Mouse (Mus musculus) liver, postnatal 0 days (tissue): ENCODE results near the gene Ccnjl. TPM values are rescaled to one million over a fixed set of nuclear protein-coding genes. Genes with fewer than 3 reads are reported as not detected.

Source experiments
- ATAC-seq: fragments of 200-750 bp; cut with Nextera tagmentation; 2 replicates; pipeline ENCODE4 v1.8.0; 2017; ENCODE audit warnings: mild to moderate bottlenecking, moderate library complexity
- DNase-seq: peaks from one replicate; pipeline ENCODE4 v3.0.0-alpha.2; 2016
- H3K27ac ChIP-seq: fragments of 300-500 bp; sonication (generic); 2 replicates; pipeline ENCODE4 v1.5.1; 2014; ENCODE audit warnings: antibody characterized with exemption, moderate library complexity, mild to moderate bottlenecking, low read depth
- H3K27me3 ChIP-seq: fragments of 300-500 bp; sonication (generic); 2 replicates; pipeline ENCODE4 v1.6.1; 2014; ENCODE audit warnings: low read length, control low read depth, mixed read lengths; ENCODE audit not compliant: insufficient read depth
- H3K36me3 ChIP-seq: fragments of 300-500 bp; sonication (generic); replicated peaks from 2 replicates; pipeline ENCODE4 v1.6.1; 2014; ENCODE audit warnings: mild to moderate bottlenecking, control low read depth, low read length, moderate library complexity, mixed read lengths; ENCODE audit not compliant: insufficient read depth
- H3K4me1 ChIP-seq: fragments of 300-500 bp; sonication (generic); 2 replicates; pipeline ENCODE4 v1.6.1; 2014; ENCODE audit warnings: antibody characterized with exemption, mild to moderate bottlenecking, control low read depth; ENCODE audit not compliant: insufficient read depth
- H3K4me2 ChIP-seq: fragments of 300-500 bp; sonication (generic); 2 replicates; pipeline ENCODE4 v1.6.1; 2014; ENCODE audit warnings: low read depth, mild to moderate bottlenecking, low read length, moderate library complexity, mixed read lengths
- H3K4me3 ChIP-seq: fragments of 300-500 bp; sonication (generic); 2 replicates; pipeline ENCODE4 v1.5.1; 2014; ENCODE audit warnings: low read depth, low read length
- H3K9ac ChIP-seq: fragments of 300-500 bp; sonication (generic); replicated peaks from 2 replicates; pipeline ENCODE4 v1.6.1; 2014; ENCODE audit warnings: mild to moderate bottlenecking, moderate library complexity
- H3K9me3 ChIP-seq: fragments of 300-500 bp; sonication (generic); 2 replicates; pipeline ENCODE4 v1.6.1; 2016; ENCODE audit warnings: mild to moderate bottlenecking, control low read depth, low read length, mixed read lengths
- CTCF ChIP-seq: sonication (generic); IDR thresholded peaks from 2 replicates; pipeline ENCODE4 v1.5.1; 2016; ENCODE audit warnings: antibody characterized with exemption, low read depth
- EP300 ChIP-seq: IDR thresholded peaks from 2 replicates; pipeline ENCODE4 v1.6.1; 2016; ENCODE audit warnings: antibody characterized with exemption, low read depth, mild to moderate bottlenecking
- WGBS: fragments of 180-500 bp; shearing (Covaris S2); extraction: QIAGEN DNeasy Blood & Tissue Kit; methylation state at CpG from one replicate; pipeline ENCODE4 v1.1.7; 2014; ENCODE audit not compliant: insufficient replicate concordance; 5-methylcytosine and 5-hydroxymethylcytosine counted together
- polyA plus RNA-seq: library from polyadenylated mRNA; unstranded; fragments of >200 nt; fragmentation: Nextera tagmentation; extraction: Ambion mirVana; gene quantifications from 2 replicates; pipeline ENCODE4 v1.2.1, GENCODE M21; 2015

Gene Ccnjl
- polyA plus RNA-seq, 1 experiment from 2014 or later, result 1.5 TPM

- no peaks in the 10 kb centered on the region for H3K27me3 ChIP-seq
- no peaks in the 10 kb centered on the region for H3K9me3 ChIP-seq
- H3K9ac ChIP-seq, result no peak overlapping the region
- WGBS, result 60% methylated on average over 11 of the region's 11 CpGs
- H3K4me1 ChIP-seq, result peaks cover 45% of the 10 kb centered on the region
- H3K36me3 ChIP-seq, result no peaks in the 10 kb centered on the region
- DNase-seq (peak; percentile 64), ATAC-seq (peak; percentile 70)
- H3K4me2 ChIP-seq, result no peak overlapping the region
- no peak for TF ChIP-seq CTCF
- TF ChIP-seq EP300, result no peak
- no peak overlapping the region for H3K4me3 ChIP-seq
- H3K27ac ChIP-seq, result peak overlapping the region; percentile 69
These were observed 21.1 kb downstream of the Ccnjl start for GRCm38 (mm10) chr11:43549701-43550100.

- 46% methylated on average over 3 of the region's 3 CpGs for WGBS
- no peak for ATAC-seq
These were observed 23.2 kb downstream of the Ccnjl start for GRCm38 (mm10) chr11:43551756-43552155.

GRCm38 (mm10) chr11:43552675-43553074 is 24.1 kb downstream of the Ccnjl start:
- H3K9ac ChIP-seq, result no peak overlapping the region
- DNase-seq, result no peak
- H3K4me3 ChIP-seq, result no peak overlapping the region

More at GRCm38 (mm10) chr11:43551756-43552155, 23.2 kb downstream of the Ccnjl start:
- Histone ChIP-seq H3K36me3 (no peaks in the 10 kb centered on the region), H3K4me3 (no peak overlapping the region), H3K4me2 (no peak overlapping the region), H3K9ac (no peak overlapping the region), H3K4me1 (peaks cover 37% of the 10 kb centered on the region), H3K27me3 (no peaks in the 10 kb centered on the region), H3K27ac (no peak overlapping the region), H3K9me3 (no peaks in the 10 kb centered on the region)
- no peak for DNase-seq
- TF ChIP-seq CTCF (no peak), EP300 (no peak)

GRCm38 (mm10) chr11:43556538-43556937 is 28.0 kb downstream of the Ccnjl start:
- H3K27ac ChIP-seq, result no peak overlapping the region
- no peak for ATAC-seq
- H3K27me3 ChIP-seq, result no peaks in the 10 kb centered on the region
- TF ChIP-seq EP300 (no peak), CTCF (peak; percentile 55)
- no peak overlapping the region for H3K4me3 ChIP-seq
- no peaks in the 10 kb centered on the region for H3K36me3 ChIP-seq
- H3K9me3 ChIP-seq, result no peaks in the 10 kb centered on the region
- H3K4me1 ChIP-seq, result peaks cover 12% of the 10 kb centered on the region
- H3K4me2 ChIP-seq, result no peak overlapping the region
- no peak for DNase-seq
- 82% methylated on average over 11 of the region's 11 CpGs for WGBS
- no peak overlapping the region for H3K9ac ChIP-seq

More at GRCm38 (mm10) chr11:43552675-43553074, 24.1 kb downstream of the Ccnjl start:
- no peak overlapping the region for H3K4me2 ChIP-seq
- 79% methylated on average over 6 of the region's 6 CpGs for WGBS
- H3K36me3 ChIP-seq, result no peaks in the 10 kb centered on the region
- H3K9me3 ChIP-seq, result no peaks in the 10 kb centered on the region
- H3K4me1 ChIP-seq, result peaks cover 37% of the 10 kb centered on the region
- H3K27ac ChIP-seq, result no peak overlapping the region
- ATAC-seq, result no peak
- H3K27me3 ChIP-seq, result no peaks in the 10 kb centered on the region
- TF ChIP-seq EP300 (no peak), CTCF (no peak)

- WGBS, result 66% methylated on average over 6 of the region's 6 CpGs
These were observed 31.1 kb downstream of the Ccnjl start for GRCm38 (mm10) chr11:43559515-43560292.

GRCm38 (mm10) chr11:43563654-43564244 is 35.2 kb downstream of the Ccnjl start:
- no peak for DNase-seq
- Histone ChIP-seq H3K4me2 (no peak overlapping the region), H3K27ac (no peak overlapping the region), H3K27me3 (no peaks in the 10 kb centered on the region), H3K36me3 (no peaks in the 10 kb centered on the region), H3K9ac (no peak overlapping the region), H3K4me3 (no peak overlapping the region), H3K4me1 (no peaks in the 10 kb centered on the region), H3K9me3 (no peaks in the 10 kb centered on the region)
- WGBS, result 67% methylated on average over 10 of the region's 10 CpGs
- ATAC-seq, result peak; percentile 85
- TF ChIP-seq CTCF (no peak), EP300 (no peak)

More at GRCm38 (mm10) chr11:43559515-43560292, 31.1 kb downstream of the Ccnjl start:
- DNase-seq (no peak), ATAC-seq (no peak)
- no peaks in the 10 kb centered on the region for H3K9me3 ChIP-seq
- no peak for TF ChIP-seq EP300
- no peak for TF ChIP-seq CTCF
- H3K4me2 ChIP-seq, result no peak overlapping the region
- H3K9ac ChIP-seq, result no peak overlapping the region
- H3K27me3 ChIP-seq, result no peaks in the 10 kb centered on the region
- H3K36me3 ChIP-seq, result no peaks in the 10 kb centered on the region
- H3K4me1 ChIP-seq, result no peaks in the 10 kb centered on the region
- H3K27ac ChIP-seq, result no peak overlapping the region
- H3K4me3 ChIP-seq, result no peak overlapping the region
